Mouse (Mus musculus): Measurements from ENCODE around the gene Camk2d.

GRCm38 (mm10) chr3:126730411-126730810 lies 134.3 kb downstream of the Camk2d start:
- TF ChIP-seq POLR2A (IDR thresholded peaks at IDR 0.05; ENCODE audit: low read depth, low read length) (no peak), CHD2 (IDR thresholded peaks at IDR 0.05; ENCODE audit: low read length) (no peak), GABPA (IDR thresholded peaks at IDR 0.05; ENCODE audit: insufficient replicate concordance, low read depth, low read length) (no peak), CTCF (conservative IDR thresholded peaks at IDR 0.05 in 1 of 2, IDR thresholded peaks at IDR 0.05 in 1 of 2; ENCODE audit: low read depth in 2 of 2, low read length in 2 of 2) (no peak), BHLHE40 (IDR thresholded peaks at IDR 0.05; ENCODE audit: low read depth, low read length) (no peak), EP300 (IDR thresholded peaks at IDR 0.05; ENCODE audit: low read length) (no peak), ZMIZ1 (IDR thresholded peaks at IDR 0.05; ENCODE audit: low read depth, low read length) (no peak), ELF1 (IDR thresholded peaks at IDR 0.05; ENCODE audit: low read depth, low read length) (no peak), SMC3 (IDR thresholded peaks at IDR 0.05; ENCODE audit: low read depth, low read length) (no peak), MAFK (IDR thresholded peaks at IDR 0.05; ENCODE audit: insufficient replicate concordance, low read length) (no peak), RCOR1 (conservative IDR thresholded peaks at IDR 0.05; ENCODE audit: low read depth, low read length) (no peak), ETS1 (conservative IDR thresholded peaks at IDR 0.05; ENCODE audit: low read depth, low read length) (no peak), ZNF384 (IDR thresholded peaks at IDR 0.05; ENCODE audit: low read depth, low read length) (no peak), JUN (IDR thresholded peaks at IDR 0.05; ENCODE audit: insufficient read depth, low read depth, low read length) (no peak)

All from CH12.LX (cell line).